Mouse (Mus musculus): ENCODE data around the gene Satb1. TPM values are rescaled to one million over a fixed set of nuclear protein-coding genes. Genes with fewer than 3 reads are reported as not detected.

Gene Satb1
- polyA plus RNA-seq, 1 experiment: 0.67 TPM

DNA sequence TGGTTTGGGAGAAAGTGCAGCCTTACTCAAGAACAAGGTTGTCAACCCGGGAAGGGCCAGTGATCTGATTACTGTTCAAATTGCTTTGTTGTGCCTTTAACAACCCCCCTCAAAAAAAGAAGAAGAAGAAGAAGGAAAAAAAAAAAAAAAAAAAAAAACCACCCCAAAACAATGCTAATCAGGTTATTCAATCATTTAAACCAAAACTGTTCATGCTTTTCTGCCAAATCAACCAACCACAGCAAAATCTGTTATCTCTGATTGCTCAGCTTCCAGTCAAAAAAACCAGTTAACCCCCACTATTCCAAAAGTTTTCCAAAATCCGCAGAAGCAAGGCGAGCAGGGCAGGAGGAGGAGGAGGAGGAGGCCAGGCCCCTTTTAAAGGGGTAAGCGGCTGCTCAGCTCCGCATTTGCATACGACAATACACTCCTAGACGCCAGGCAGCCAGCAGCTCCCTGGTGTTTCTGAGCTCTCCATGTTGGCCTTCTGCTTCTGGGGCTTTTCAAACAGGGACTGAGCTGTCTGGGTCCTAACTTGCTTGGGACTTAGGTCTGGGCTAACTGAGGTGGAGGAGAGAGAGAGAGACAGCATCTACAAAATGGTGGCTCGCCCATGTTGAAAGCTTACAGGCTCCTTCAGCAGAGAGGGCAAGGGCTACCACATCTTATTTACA is 42.6 kb downstream of the Satb1 start:
- Histone ChIP-seq H3K27me3 (ENCODE audit: control insufficient read depth, insufficient read depth, insufficient read length) (no peaks in the 10 kb centered on the region), H3K4me2 (ENCODE audit: low read depth) (no peak overlapping the region), H3K36me3 (ENCODE audit: control insufficient read depth, insufficient read depth) (no peaks in the 10 kb centered on the region), H3ac (ENCODE audit: control insufficient read depth, insufficient read length) (no peak overlapping the region), H3K4me3 (no peak overlapping the region), H3K79me2 (ENCODE audit: control insufficient read depth, insufficient read depth) (no peaks in the 10 kb centered on the region)
- TF ChIP-seq POLR2AphosphoS2 (IDR thresholded peaks at IDR 0.05; ENCODE audit: insufficient read length, low read depth) (no peak), REST (IDR thresholded peaks at IDR 0.05; ENCODE audit: insufficient read depth, insufficient read length) (no peak), POLR2A (IDR thresholded peaks at IDR 0.05; ENCODE audit: insufficient read length, low read depth) (no peak), E2F4 (IDR thresholded peaks at IDR 0.05; ENCODE audit: insufficient read depth) (no peak), MYOD1 (IDR thresholded peaks at IDR 0.05; ENCODE audit: control insufficient read depth in 1 of 3, insufficient read length in 2 of 3, low read depth in 2 of 3) (no peak), SRF (IDR thresholded peaks at IDR 0.05; ENCODE audit: control insufficient read depth, insufficient read length, low read depth) (no peak), MAX (IDR thresholded peaks at IDR 0.05; ENCODE audit: low read depth) (no peak), USF1 (IDR thresholded peaks at IDR 0.05; ENCODE audit: low read depth) (no peak), TCF12 (IDR thresholded peaks at IDR 0.05; ENCODE audit: insufficient read depth, poor library complexity, severe bottlenecking) (no peak), TCF3 (IDR thresholded peaks at IDR 0.05; ENCODE audit: insufficient read length, low read depth) (no peak)

DNA sequence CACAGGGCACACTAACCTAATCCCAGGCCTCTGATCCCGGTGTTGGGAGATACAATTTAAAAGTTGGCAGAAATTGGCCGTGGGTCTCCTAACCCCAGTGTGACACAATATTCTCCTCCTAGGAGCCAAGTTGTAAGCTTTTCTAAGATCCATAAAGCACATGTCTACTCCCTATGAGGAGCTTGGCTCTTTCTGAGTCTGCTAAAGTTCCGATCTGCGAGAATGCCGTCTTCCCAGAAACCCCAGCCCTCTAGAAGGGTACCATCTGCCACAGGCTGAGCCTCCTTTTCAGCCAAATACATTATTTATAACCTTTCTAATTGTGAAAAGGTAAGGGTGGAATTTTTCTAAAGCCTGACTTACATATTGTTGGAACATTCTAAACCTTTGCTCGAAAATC is 43.3 kb downstream of the Satb1 start:
- H3K36me3 ChIP-seq (ENCODE audit: control insufficient read depth, insufficient read depth): no peaks in the 10 kb centered on the region
- H3K79me2 ChIP-seq (ENCODE audit: control insufficient read depth, insufficient read depth): no peaks in the 10 kb centered on the region
- TF ChIP-seq POLR2A (IDR thresholded peaks at IDR 0.05; ENCODE audit: insufficient read length, low read depth): no peak
- no peak for TF ChIP-seq E2F4 (IDR thresholded peaks at IDR 0.05; ENCODE audit: insufficient read depth)
- TF ChIP-seq SRF (IDR thresholded peaks at IDR 0.05; ENCODE audit: control insufficient read depth, insufficient read length, low read depth): no peak
- TF ChIP-seq MYOD1 (IDR thresholded peaks at IDR 0.05; ENCODE audit: control insufficient read depth in 1 of 3, insufficient read length in 2 of 3, low read depth in 2 of 3): no peak
- TF ChIP-seq REST (IDR thresholded peaks at IDR 0.05; ENCODE audit: insufficient read depth, insufficient read length): no peak
- no peak for TF ChIP-seq MAX (IDR thresholded peaks at IDR 0.05; ENCODE audit: low read depth)
- no peak for TF ChIP-seq TCF12 (IDR thresholded peaks at IDR 0.05; ENCODE audit: insufficient read depth, poor library complexity, severe bottlenecking)
- TF ChIP-seq POLR2AphosphoS2 (IDR thresholded peaks at IDR 0.05; ENCODE audit: insufficient read length, low read depth): no peak
- TF ChIP-seq TCF3 (IDR thresholded peaks at IDR 0.05; ENCODE audit: insufficient read length, low read depth): no peak
- no peak for TF ChIP-seq USF1 (IDR thresholded peaks at IDR 0.05; ENCODE audit: low read depth)
- TF ChIP-seq MYOG (IDR thresholded peaks at IDR 0.05; ENCODE audit: control insufficient read depth in 1 of 3, insufficient read depth in 1 of 3, insufficient read length in 2 of 3, low read depth in 2 of 3): no peak
- TF ChIP-seq CEBPB (IDR thresholded peaks at IDR 0.05; ENCODE audit: insufficient read depth, poor library complexity, severe bottlenecking): no peak
- H3K4me3 ChIP-seq: no peak overlapping the region
- H3K4me2 ChIP-seq (ENCODE audit: low read depth): no peak overlapping the region
- no peaks in the 10 kb centered on the region for H3K27me3 ChIP-seq (ENCODE audit: control insufficient read depth, insufficient read depth, insufficient read length)
- no peak overlapping the region for H3ac ChIP-seq (ENCODE audit: control insufficient read depth, insufficient read length)

- no peak overlapping the region for H3K4me3 ChIP-seq
- H3ac ChIP-seq (ENCODE audit: control insufficient read depth, insufficient read length): no peak overlapping the region
- no peaks in the 10 kb centered on the region for H3K27me3 ChIP-seq (ENCODE audit: control insufficient read depth, insufficient read depth, insufficient read length)
- no peak for TF ChIP-seq MYOD1 (IDR thresholded peaks at IDR 0.05; ENCODE audit: control insufficient read depth in 1 of 3, insufficient read length in 2 of 3, low read depth in 2 of 3)
- no peak for TF ChIP-seq E2F4 (IDR thresholded peaks at IDR 0.05; ENCODE audit: insufficient read depth)
- no peak for TF ChIP-seq POLR2AphosphoS2 (IDR thresholded peaks at IDR 0.05; ENCODE audit: insufficient read length, low read depth)
- no peak for TF ChIP-seq MAX (IDR thresholded peaks at IDR 0.05; ENCODE audit: low read depth)
- no peak for TF ChIP-seq SRF (IDR thresholded peaks at IDR 0.05; ENCODE audit: control insufficient read depth, insufficient read length, low read depth)
- no peak for TF ChIP-seq USF1 (IDR thresholded peaks at IDR 0.05; ENCODE audit: low read depth)
- no peaks in the 10 kb centered on the region for H3K79me2 ChIP-seq (ENCODE audit: control insufficient read depth, insufficient read depth)
- H3K36me3 ChIP-seq (ENCODE audit: control insufficient read depth, insufficient read depth): no peaks in the 10 kb centered on the region
- no peak overlapping the region for H3K4me2 ChIP-seq (ENCODE audit: low read depth)
These were observed 44.0 kb downstream of the Satb1 start for GRCm38 (mm10) chr17:51789098-51789497.

GRCm38 (mm10) chr17:51787955-51788354 is 45.1 kb downstream of the Satb1 start:
- no peaks in the 10 kb centered on the region for H3K27me3 ChIP-seq (ENCODE audit: control insufficient read depth, insufficient read depth, insufficient read length)
- H3ac ChIP-seq (ENCODE audit: control insufficient read depth, insufficient read length): no peak overlapping the region
- H3K4me2 ChIP-seq (ENCODE audit: low read depth): no peak overlapping the region
- no peaks in the 10 kb centered on the region for H3K36me3 ChIP-seq (ENCODE audit: control insufficient read depth, insufficient read depth)
- no peak overlapping the region for H3K4me3 ChIP-seq
- H3K79me2 ChIP-seq (ENCODE audit: control insufficient read depth, insufficient read depth): no peaks in the 10 kb centered on the region
- TF ChIP-seq E2F4 (IDR thresholded peaks at IDR 0.05; ENCODE audit: insufficient read depth): no peak
- no peak for TF ChIP-seq USF1 (IDR thresholded peaks at IDR 0.05; ENCODE audit: low read depth)
- no peak for TF ChIP-seq REST (IDR thresholded peaks at IDR 0.05; ENCODE audit: insufficient read depth, insufficient read length)
- TF ChIP-seq MAX (IDR thresholded peaks at IDR 0.05; ENCODE audit: low read depth): no peak
- no peak for TF ChIP-seq MYOD1 (IDR thresholded peaks at IDR 0.05; ENCODE audit: control insufficient read depth in 1 of 3, insufficient read length in 2 of 3, low read depth in 2 of 3)
- no peak for TF ChIP-seq MYOG (IDR thresholded peaks at IDR 0.05; ENCODE audit: control insufficient read depth in 1 of 3, insufficient read depth in 1 of 3, insufficient read length in 2 of 3, low read depth in 2 of 3)
- TF ChIP-seq SRF (IDR thresholded peaks at IDR 0.05; ENCODE audit: control insufficient read depth, insufficient read length, low read depth): no peak
- TF ChIP-seq POLR2A (IDR thresholded peaks at IDR 0.05; ENCODE audit: insufficient read length, low read depth): no peak
- TF ChIP-seq CEBPB (IDR thresholded peaks at IDR 0.05; ENCODE audit: insufficient read depth, poor library complexity, severe bottlenecking): no peak
- no peak for TF ChIP-seq POLR2AphosphoS2 (IDR thresholded peaks at IDR 0.05; ENCODE audit: insufficient read length, low read depth)
- no peak for TF ChIP-seq TCF3 (IDR thresholded peaks at IDR 0.05; ENCODE audit: insufficient read length, low read depth)
- no peak for TF ChIP-seq TCF12 (IDR thresholded peaks at IDR 0.05; ENCODE audit: insufficient read depth, poor library complexity, severe bottlenecking)

All from myocyte (in vitro differentiated cells).